Mouse (Mus musculus) c-Kit-negative CD71-positive TER-119-positive erythroid progenitor cells, embryonic 14.5 days (primary cell): ENCODE results near the gene Bcl2.

Experiments used
- DNase-seq: peaks from one replicate; pipeline ENCODE4 v3.0.0-alpha.2; 2013; ENCODE audit warnings: low read depth, low spot score

Gene Bcl2

GRCm38 (mm10) chr1:106714530-106714981, 482 bp upstream of the Bcl2 start:
- no peak for DNase-seq

DNA sequence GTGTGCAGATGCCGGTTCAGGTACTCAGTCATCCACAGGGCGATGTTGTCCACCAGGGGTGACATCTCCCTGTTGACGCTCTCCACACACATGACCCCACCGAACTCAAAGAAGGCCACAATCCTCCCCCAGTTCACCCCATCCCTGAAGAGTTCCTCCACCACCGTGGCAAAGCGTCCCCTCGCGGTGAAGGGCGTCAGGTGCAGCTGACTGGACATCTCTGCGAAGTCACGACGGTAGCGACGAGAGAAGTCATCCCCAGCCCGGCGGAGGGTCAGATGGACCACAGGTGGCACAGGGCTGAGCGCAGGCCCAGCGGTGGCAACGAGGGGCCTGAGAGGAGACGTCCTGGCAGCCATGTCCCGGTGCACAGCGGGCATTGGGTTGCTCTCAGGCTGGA, 1.7 kb downstream of the Bcl2 start:
- no peak for DNase-seq

DNA sequence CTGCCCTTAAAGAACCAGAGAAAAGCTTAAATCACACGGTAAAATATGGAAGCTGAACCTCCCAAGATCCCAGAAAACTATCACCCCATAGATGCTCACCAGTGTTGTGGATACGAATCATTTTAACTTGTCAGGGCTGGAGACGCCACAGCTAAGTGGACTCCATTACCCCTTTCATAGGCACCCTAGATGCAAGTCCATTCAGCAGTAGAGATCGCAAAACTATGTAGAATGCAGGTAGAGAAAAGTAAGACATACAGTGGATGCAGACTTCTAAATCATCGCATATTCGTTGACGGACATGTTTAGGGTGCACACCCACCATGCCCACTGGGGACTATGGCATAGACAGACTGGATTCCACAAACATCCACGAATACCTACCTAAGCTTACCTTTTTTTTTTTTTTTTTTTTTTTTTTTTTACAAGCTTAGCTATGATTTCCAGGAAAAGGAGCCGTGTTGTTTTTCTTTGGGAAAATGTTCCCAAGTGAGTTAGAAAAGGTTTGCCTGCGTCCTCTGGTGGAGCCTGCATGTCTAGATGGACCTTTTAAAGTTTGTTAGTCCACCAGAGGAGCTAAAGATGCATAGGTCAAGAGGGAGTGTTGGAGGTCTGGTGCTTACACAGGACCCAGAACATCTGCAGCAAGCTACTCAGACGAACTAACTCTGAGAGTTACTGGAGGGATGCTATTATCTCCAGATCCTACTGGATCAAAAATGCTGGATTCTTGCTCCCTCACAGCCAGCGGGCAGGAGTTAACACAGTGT, 2.5 kb downstream of the Bcl2 start:
- no peak for DNase-seq

GRCm38 (mm10) chr1:106710202-106710601, 3.9 kb downstream of the Bcl2 start:
- no peak for DNase-seq

DNA sequence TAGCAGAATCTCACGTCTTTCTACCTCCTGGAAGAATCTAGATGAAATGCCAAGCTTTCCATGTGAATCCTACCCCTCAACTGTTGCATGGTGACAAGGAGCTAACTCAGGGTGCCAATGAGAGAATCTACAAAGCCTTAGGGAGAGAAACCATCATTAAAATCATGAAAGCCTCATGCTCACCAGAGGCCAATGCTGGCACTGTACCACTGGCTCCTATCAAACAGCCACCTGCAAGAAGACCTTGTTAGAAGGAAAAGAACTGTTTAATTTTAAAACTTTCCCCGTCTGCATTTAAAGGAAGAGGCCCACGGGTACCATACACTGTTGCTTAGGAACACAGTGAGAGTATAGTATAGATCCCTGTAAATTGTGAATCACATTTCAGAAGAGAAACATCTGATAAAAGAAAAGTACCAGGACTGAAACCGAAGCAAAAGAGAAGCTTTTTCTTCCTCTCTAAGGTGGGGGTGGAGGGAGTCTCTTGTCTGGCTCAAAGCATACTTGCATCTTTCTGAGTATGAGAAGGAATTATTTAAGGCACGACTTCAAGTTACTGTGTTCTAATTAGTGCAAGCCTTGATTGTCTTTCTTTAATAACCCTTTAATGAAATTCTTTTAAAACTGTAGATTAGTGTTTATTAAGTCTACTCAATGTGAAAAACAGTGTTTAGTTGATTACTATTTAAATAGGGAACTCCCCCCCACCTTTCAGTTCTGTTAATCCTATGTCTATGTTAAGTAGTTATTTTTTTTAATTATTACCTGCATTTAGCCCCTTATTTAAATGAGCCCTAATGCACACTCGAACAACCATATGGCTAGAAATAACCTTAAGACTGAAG, 6.8 kb downstream of the Bcl2 start:
- no peak for DNase-seq

- no peak for DNase-seq
Observed at GRCm38 (mm10) chr1:106703183-106703582, 10.9 kb downstream of the Bcl2 start.

- DNase-seq = no peak
Observed at GRCm38 (mm10) chr1:106702471-106703175, 11.5 kb downstream of the Bcl2 start.

GRCm38 (mm10) chr1:106700520-106701114, 13.5 kb downstream of the Bcl2 start:
- no peak for DNase-seq

- no peak for DNase-seq
Observed at GRCm38 (mm10) chr1:106696472-106696871, 17.6 kb downstream of the Bcl2 start.

- no peak for DNase-seq
Observed at GRCm38 (mm10) chr1:106695649-106696048, 18.4 kb downstream of the Bcl2 start.

DNA sequence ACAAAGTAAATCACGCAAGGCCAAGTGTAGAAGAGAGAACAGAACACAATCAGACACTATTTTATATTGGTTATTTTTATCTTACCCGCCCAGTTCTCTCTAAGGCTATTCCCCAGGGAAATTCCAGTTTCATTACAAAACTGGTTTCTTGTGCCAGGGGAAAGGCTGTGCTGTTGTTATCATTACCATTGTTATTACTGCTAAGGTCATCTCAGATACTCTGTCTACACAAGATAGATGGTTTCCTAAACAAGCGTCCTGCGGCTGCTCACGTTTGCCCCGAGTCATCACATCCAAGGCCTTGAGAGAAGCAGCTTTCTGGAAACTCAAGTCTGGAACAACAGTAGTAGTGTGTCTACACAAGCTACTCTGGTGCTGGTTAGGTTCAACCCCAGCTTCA, 19.8 kb downstream of the Bcl2 start:
- DNase-seq = no peak

DNA sequence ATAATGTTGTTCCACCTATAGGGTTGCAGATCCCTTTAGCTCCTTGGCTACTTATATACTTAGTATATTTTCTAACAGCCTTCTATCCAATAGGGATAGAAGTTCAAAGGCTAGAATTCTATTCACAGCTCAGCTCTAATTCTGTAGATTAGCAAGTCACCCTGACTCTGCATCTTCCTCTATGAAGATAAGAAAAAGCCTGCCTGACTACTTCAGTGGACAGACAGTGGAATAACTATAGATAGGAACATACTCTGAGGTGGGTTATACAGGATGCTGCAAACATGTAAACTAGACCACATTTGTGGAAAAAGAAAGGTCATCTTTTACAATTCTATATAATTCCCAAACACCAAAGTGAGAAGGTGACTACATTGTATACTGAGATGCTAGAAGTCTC, 21.5 kb downstream of the Bcl2 start:
- DNase-seq = peak; percentile 6

- DNase-seq = no peak
Observed at GRCm38 (mm10) chr1:106690887-106691286, 23.2 kb downstream of the Bcl2 start.

GRCm38 (mm10) chr1:106688161-106688516, 25.9 kb downstream of the Bcl2 start:
- no peak for DNase-seq

DNA sequence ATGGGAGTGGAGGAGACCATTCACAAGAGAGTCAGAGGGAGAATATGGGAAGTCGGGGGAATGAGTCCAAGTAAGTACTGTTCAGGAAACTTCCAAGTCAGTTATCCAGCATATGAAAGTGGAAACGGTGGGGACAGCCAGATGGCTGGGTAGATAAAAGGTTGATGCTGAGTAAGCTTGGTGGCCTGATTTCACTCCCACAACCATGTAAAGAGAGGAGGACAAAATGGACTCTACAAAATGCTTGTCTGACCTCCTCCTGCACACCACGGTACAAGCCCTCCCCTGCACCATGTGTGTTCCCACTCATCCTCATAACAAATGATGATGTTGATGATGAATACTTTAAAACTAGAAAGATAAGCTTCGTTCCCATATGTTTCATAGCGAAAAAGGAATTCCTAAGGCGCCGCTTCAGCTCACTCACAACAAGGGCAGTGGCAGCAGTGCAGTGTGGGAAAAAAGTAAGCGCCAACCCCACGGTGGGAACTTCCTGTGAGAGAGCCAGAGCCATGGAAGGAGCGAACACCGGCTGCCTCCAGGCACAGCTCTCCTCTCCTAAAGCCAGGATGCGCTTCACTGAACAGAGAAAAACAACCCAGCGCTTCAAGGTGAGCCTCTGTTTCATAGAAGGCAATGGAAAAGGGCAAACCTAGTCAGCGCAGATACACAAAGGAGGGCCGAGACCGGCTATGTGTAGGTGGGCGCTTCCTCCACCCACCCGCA, 26.5 kb downstream of the Bcl2 start:
- DNase-seq = no peak

GRCm38 (mm10) chr1:106685702-106686101, 28.4 kb downstream of the Bcl2 start:
- DNase-seq = no peak

- no peak for DNase-seq
Observed at GRCm38 (mm10) chr1:106684546-106684945, 29.5 kb downstream of the Bcl2 start.

GRCm38 (mm10) chr1:106682829-106683228, 31.2 kb downstream of the Bcl2 start:
- no peak for DNase-seq

GRCm38 (mm10) chr1:106679800-106680515, 34.1 kb downstream of the Bcl2 start:
- no peak for DNase-seq

- no peak for DNase-seq
Observed at GRCm38 (mm10) chr1:106678060-106678478, 36.0 kb downstream of the Bcl2 start.
